Mouse (Mus musculus) liver, postnatal 0 days (tissue): Measurements from ENCODE around the gene Rnf212.

Experiments
- CTCF ChIP-seq: sonication (generic); IDR thresholded peaks from 2 replicates; pipeline ENCODE4 v1.5.1; 2016; ENCODE audit warnings: antibody characterized with exemption, low read depth
- EP300 ChIP-seq: IDR thresholded peaks from 2 replicates; pipeline ENCODE4 v1.6.1; 2016; ENCODE audit warnings: antibody characterized with exemption, low read depth, mild to moderate bottlenecking

DNA sequence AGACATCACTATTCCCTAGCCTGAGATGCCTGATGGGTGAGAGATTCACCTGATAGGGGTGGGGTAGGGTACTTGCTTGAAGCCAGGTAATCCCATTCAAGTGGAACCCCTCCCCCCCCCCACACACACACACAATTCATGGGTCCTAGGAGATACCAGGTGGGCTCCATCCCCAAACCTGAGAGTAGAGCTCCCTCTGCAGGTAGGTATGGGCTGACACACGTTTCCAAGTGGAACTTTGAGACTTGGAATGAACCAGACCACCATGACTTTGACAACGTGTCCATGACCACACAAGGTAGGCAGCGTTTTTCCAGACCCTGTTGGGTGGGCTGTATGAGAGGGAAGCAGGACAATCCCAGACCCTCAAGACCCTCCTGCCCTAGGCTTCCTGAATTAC, 94.9 kb downstream of the Rnf212 start:
- no peak for TF ChIP-seq EP300
- TF ChIP-seq CTCF: peak; percentile 69
